In genomic region chr13:49338893-49339546, GRCm38 (mm10) we compare ENCODE assay signal across 8 mouse cellular contexts. TPM values are rescaled to one million over a fixed set of nuclear protein-coding genes. Genes with fewer than 3 reads are reported as not detected.
DNase-seq lines count a peak whose midpoint lies in the region; ATAC-seq and TF ChIP-seq lines count a peak whose summit lies in the region.

No protein-coding gene starts in this region.

- WGBS in intestine, postnatal 0 days = 69% methylated on average over 7 of the region's 7 CpGs
- 73% methylated on average over 7 of the region's 7 CpGs for WGBS in intestine, embryonic 15.5 days
- WGBS in lung, adult 2 months = 40% methylated on average over 7 of the region's 7 CpGs
- WGBS in midbrain, embryonic 15.5 days = 75% methylated on average over 7 of the region's 7 CpGs

- H3K27ac ChIP-seq in intestine, postnatal 0 days (ENCODE audit: low read depth, low read length) = no peak overlapping the region
- no peak overlapping the region for H3K27ac ChIP-seq in intestine, embryonic 15.5 days
- H3K27ac ChIP-seq in midbrain, embryonic 15.5 days = no peak overlapping the region

- H3K4me2 ChIP-seq in intestine, postnatal 0 days (replicated peaks; ENCODE audit: low read depth) = no peak overlapping the region
- no peak overlapping the region for H3K4me2 ChIP-seq in intestine, embryonic 15.5 days (replicated peaks)
- H3K4me2 ChIP-seq in midbrain, embryonic 15.5 days = no peak overlapping the region

- no peak overlapping the region for H3K4me3 ChIP-seq in intestine, postnatal 0 days (ENCODE audit: low read depth, low read length)
- H3K4me3 ChIP-seq in intestine, embryonic 15.5 days (replicated peaks) = no peak overlapping the region
- H3K4me3 ChIP-seq in lung, adult 2 months (replicated peaks; ENCODE audit: extremely low read depth, low read depth, low read length) = no peak overlapping the region
- H3K4me3 ChIP-seq in midbrain, embryonic 15.5 days = no peak overlapping the region

- TF ChIP-seq POLR2A in lung, adult 2 months (IDR thresholded peaks at IDR 0.05; ENCODE audit: borderline replicate concordance, extremely low read depth, low read depth, low read length) = no peak

- H3K9me3 ChIP-seq in intestine, postnatal 0 days (ENCODE audit: control insufficient read depth) = no peaks in the 10 kb centered on the region
- H3K9me3 ChIP-seq in intestine, embryonic 15.5 days = no peaks in the 10 kb centered on the region
- no peaks in the 10 kb centered on the region for H3K9me3 ChIP-seq in midbrain, embryonic 15.5 days

- peaks cover 18% of the 10 kb centered on the region; the same call in 1 of the 2 replicates for H3K4me1 ChIP-seq in intestine, postnatal 0 days (replicated peaks; ENCODE audit: control insufficient read depth, insufficient read depth, low read length)
- peaks cover 25% of the 10 kb centered on the region for H3K4me1 ChIP-seq in intestine, embryonic 15.5 days (replicated peaks)
- H3K4me1 ChIP-seq in lung, adult 2 months (ENCODE audit: control insufficient read depth, insufficient read depth, low read length) = peaks cover 12% of the 10 kb centered on the region
- peaks cover 29% of the 10 kb centered on the region for H3K4me1 ChIP-seq in midbrain, embryonic 15.5 days

- DNase-seq in ES-CJ7 (ENCODE audit: low read depth, low spot score) = peak; percentile 41
- peak; percentile 58 for DNase-seq in brain, adult 2 months (ENCODE audit: low read depth, low spot score)
- peak; percentile 65 for DNase-seq in lung, adult 2 months
- no peak for DNase-seq in spleen, postnatal 14 days (ENCODE audit: low spot score in 2 of 2)
- DNase-seq in right cerebral cortex, postnatal 4 days = no peak

- H3K9ac ChIP-seq in intestine, postnatal 0 days (ENCODE audit: low read depth, low read length) = no peak overlapping the region
- H3K9ac ChIP-seq in intestine, embryonic 15.5 days = no peak overlapping the region
- no peak overlapping the region for H3K9ac ChIP-seq in midbrain, embryonic 15.5 days

- H3K36me3 ChIP-seq in intestine, postnatal 0 days (ENCODE audit: control insufficient read depth, insufficient read depth) = no peaks in the 10 kb centered on the region
- H3K36me3 ChIP-seq in intestine, embryonic 15.5 days = no peaks in the 10 kb centered on the region
- no peaks in the 10 kb centered on the region for H3K36me3 ChIP-seq in midbrain, embryonic 15.5 days (replicated peaks)

- no peak for ATAC-seq in intestine, postnatal 0 days
- ATAC-seq in intestine, embryonic 15.5 days = no peak
- ATAC-seq in midbrain, embryonic 15.5 days (replicated peaks) = no peak

- TF ChIP-seq CTCF in intestine, postnatal 0 days (IDR thresholded peaks at IDR 0.05; ENCODE audit: low read depth) = peak; percentile 83
- peak; percentile 90 for TF ChIP-seq CTCF in lung, adult 2 months (IDR thresholded peaks at IDR 0.05; ENCODE audit: insufficient read depth, low read length)

- H3K27me3 ChIP-seq in intestine, postnatal 0 days (replicated peaks; ENCODE audit: control insufficient read depth, insufficient read depth, low read length) = no peaks in the 10 kb centered on the region
- no peaks in the 10 kb centered on the region for H3K27me3 ChIP-seq in intestine, embryonic 15.5 days (replicated peaks)
- no peaks in the 10 kb centered on the region for H3K27me3 ChIP-seq in midbrain, embryonic 15.5 days (replicated peaks)

RNA-seq across cellular contexts. Expression of gene Bicd2, which starts 2.4 kb away (rescaled TPM):
- polyA plus RNA-seq in intestine, postnatal 0 days (2015; fragmentation: Nextera tagmentation; extraction: Ambion mirVana) = 8.9 and 9.3 TPM in 2 replicates
- polyA plus RNA-seq in intestine, embryonic 15.5 days (2015; fragmentation: Nextera tagmentation; extraction: Ambion mirVana) = 19.1 and 19.5 TPM in 2 replicates
- 53.3 and 63.2 TPM in 2 replicates for polyA plus RNA-seq in lung, adult 2 months (2012; rRNA removed)
- polyA plus RNA-seq in midbrain, embryonic 15.5 days (2015; fragmentation: Nextera tagmentation; extraction: Ambion mirVana) = 28.3 and 29.2 TPM in 2 replicates

RNA-seq across cellular contexts. Expression of gene Fgd3, which starts 18.9 kb away (rescaled TPM):
- 0.60 and 0.61 TPM in 2 replicates for polyA plus RNA-seq in intestine, postnatal 0 days (2015; fragmentation: Nextera tagmentation; extraction: Ambion mirVana)
- polyA plus RNA-seq in intestine, embryonic 15.5 days (2015; fragmentation: Nextera tagmentation; extraction: Ambion mirVana) = 0.94 and 0.95 TPM in 2 replicates
- 2.8 and 4.1 TPM in 2 replicates for polyA plus RNA-seq in lung, adult 2 months (2012; rRNA removed)
- 3.1 TPM in 2 replicates for polyA plus RNA-seq in midbrain, embryonic 15.5 days (2015; fragmentation: Nextera tagmentation; extraction: Ambion mirVana)

Comparison
In these comparisons a context has a peak if more than half of its experiments do, and no peak if none do; other contexts are left out.
1. DNase-seq: peak in ES-CJ7 (single experiment), brain, adult 2 months (single experiment) and lung, adult 2 months (single experiment); none in spleen, postnatal 14 days (0 of 2) and right cerebral cortex, postnatal 4 days (single experiment).